Mouse (Mus musculus) C3H10T1/2 (cell line): ENCODE measurements around the gene Olfr1135. TPM values are rescaled to one million over a fixed set of nuclear protein-coding genes. Genes with fewer than 3 reads are reported as not detected.

Experiments
- polyA plus RNA-seq, 2 experiments: library from polyadenylated mRNA; unstranded; fragments of >200 nt; fragmentation: generic; extraction: Trizol; gene quantifications; one replicate each; pipeline ENCODE4 v1.2.1; 2012; ENCODE audit warnings: missing spikeins in 2 of 2

Olfr1135 gene
- not detected for polyA plus RNA-seq

DNA sequence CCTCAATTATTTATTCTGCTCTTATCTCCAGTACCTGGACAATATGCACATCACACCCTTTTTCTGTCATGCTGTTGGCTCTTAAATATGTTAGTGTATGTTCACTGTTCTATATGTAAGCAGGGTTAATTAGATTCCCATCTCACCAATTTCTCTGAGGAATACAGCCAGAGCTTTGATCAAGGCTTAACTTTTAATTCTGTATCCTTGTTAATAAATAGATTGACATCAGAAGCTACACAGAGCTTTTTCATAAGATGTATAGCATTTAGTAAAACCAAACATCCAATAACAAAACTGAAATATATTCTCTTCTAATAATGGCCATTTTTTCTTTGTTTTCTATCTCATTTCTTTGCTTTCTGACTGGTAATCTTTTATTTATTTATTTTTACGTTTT lies at the start of gene Olfr1135:
TSS of gene Olfr1135 (minus strand) at position 101 of the 400 bp plus-strand sequence.

DNA sequence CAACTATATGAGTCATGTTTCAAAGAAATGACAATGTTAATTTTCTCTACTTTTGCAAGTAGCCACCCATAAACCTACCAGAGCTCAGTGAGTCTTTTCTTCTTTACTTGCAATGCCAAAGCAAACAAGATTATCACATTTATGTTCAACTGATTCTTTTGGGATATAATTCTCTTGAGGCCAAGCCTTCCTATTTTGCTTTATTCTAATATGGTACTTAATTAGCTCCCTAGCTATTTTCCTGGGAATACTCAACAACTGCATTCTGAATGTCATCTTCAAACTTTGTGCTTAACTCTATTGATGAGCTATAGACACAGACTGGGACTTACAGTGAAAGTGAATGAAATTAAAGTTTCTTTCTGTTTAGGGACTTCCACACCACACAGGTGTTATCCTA lies 39.6 kb upstream of the Olfr1135 start, which contains the start of gene Olfr1137:
TSS of gene Olfr1137 (minus strand) at position 101 of the 400 bp plus-strand sequence.

DNA sequence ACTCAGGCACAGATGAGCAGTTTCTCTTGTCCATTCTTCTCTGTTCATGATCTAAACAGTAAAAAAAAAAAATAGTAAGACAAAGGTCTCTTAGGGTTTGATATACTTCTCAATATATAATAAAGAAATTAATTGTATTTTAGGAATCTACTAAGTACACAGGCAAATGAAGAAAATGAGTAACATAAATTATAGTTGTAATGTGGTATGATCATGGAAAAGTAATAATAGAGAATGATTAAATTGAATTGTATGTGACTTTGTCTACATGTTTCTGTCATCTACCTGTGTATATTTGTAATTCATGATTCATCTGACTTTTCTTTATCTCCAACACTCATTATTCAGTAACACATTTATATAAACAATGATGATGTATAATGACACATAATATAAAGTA lies 20.4 kb upstream of the Olfr1135 start, which contains the start of gene Olfr1136:
TSS of gene Olfr1136 (minus strand) at position 101 of the 400 bp plus-strand sequence.

DNA sequence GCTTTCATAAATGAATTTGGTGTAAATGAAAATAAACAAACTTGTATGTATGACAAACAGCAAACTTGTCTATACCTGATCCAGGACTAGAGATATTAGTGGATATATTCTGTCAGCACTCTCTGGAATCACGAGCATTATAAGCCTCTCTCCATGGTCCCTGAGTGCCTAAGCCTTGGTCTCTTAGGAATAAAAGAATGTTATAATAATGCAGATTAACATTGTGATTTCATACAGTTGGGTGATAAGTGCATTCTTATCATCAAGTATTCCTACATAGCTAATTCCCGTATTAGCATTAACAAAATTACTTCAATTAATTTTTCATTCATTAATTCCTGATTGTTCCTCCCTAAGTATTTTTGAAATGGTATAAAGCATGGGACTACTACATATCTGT lies 15.1 kb downstream of the Olfr1135 start, which contains the start of gene Olfr1134:
TSS of gene Olfr1134 (minus strand) at position 101 of the 400 bp plus-strand sequence.

DNA sequence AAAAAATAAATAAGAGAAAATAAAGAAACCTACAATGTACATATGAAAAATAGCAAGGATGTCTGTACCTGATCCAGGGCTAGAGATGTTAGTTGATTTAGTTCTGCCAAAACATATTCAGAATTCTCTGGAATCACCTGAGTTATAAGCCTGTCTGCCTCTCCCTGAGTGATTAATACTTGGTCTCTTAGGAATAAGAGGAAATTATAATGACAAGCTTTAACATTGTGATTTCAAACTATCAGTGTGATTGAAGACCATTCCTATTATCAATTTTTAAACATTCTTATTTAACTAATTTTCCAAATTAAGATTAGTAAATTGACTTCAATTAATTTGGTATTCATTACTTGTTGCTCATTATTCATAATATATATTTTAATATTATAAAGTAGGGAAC lies 26.2 kb downstream of the Olfr1135 start, which contains the start of gene Olfr1133:
TSS of gene Olfr1133 (minus strand) at position 101 of the 400 bp plus-strand sequence.

DNA sequence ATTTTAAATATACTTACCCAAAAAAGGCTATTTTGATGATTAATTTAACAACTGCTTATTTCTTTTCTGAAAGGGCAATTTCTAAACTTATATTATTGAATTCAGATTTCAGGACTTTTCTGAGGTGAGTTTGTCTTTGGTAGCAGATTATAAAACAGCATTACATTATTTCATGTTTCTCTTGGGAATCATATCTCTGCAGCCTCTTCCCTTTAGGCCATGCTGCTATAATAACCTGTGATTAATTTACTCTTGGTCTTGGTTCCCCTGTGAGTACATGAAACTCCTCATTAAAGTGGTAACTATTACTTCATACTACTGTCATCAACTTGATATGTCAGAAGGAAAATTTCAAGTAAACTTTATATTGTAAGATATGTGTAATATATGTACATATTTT lies 36.0 kb downstream of the Olfr1135 start, which contains the start of gene Olfr1132:
TSS of gene Olfr1132 (minus strand) at position 101 of the 400 bp plus-strand sequence.

DNA sequence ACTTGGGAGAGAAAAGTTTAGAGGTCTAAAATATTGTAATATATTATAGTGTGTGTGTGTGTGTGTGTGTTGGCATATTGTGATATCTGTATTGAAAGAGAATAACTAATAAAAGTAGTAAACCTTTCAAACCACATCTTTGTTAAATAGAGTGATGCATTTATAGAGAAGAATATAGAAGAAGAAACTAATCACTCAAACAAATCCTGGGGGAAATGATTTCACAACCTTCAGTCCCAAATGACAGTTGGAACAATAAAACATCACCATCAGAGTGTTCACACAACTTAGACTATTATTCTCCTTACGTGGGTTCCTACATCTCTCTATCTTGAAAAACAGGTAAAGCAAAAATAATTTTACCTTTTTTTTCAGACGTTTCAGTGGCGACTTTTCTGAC lies 46.7 kb downstream of the Olfr1135 start, which contains the start of gene Olfr1131:
TSS of gene Olfr1131 (plus strand) at position 301 of the 400 bp plus-strand sequence.

Other genes starting within 250 kb of the Olfr1135 start
- not detected for gene Olfr1124, start 243.4 kb downstream of the Olfr1135 start, polyA plus RNA-seq
- not detected for gene Olfr1126, start 219.7 kb downstream of the Olfr1135 start, polyA plus RNA-seq
- gene Pramel7, start 176.6 kb downstream of the Olfr1135 start, polyA plus RNA-seq = not detected
- gene Pramel6, start 167.1 kb downstream of the Olfr1135 start, polyA plus RNA-seq = not detected
- not detected for gene Olfr153, start 141.9 kb downstream of the Olfr1135 start, polyA plus RNA-seq
- gene Olfr1128, start 128.1 kb downstream of the Olfr1135 start, polyA plus RNA-seq = not detected
- not detected for gene Olfr1129, start 99.8 kb downstream of the Olfr1135 start, polyA plus RNA-seq
- gene Olfr1130, start 67.5 kb downstream of the Olfr1135 start, polyA plus RNA-seq = not detected
- not detected for gene Olfr1131, start 46.6 kb downstream of the Olfr1135 start, polyA plus RNA-seq
- not detected for gene Olfr1132, start 36.1 kb downstream of the Olfr1135 start, polyA plus RNA-seq
- not detected for gene Olfr1133, start 26.3 kb downstream of the Olfr1135 start, polyA plus RNA-seq
- not detected for gene Olfr1134, start 15.2 kb downstream of the Olfr1135 start, polyA plus RNA-seq
- not detected for gene Olfr1136, start 20.3 kb upstream of the Olfr1135 start, polyA plus RNA-seq
- not detected for gene Olfr1137, start 39.5 kb upstream of the Olfr1135 start, polyA plus RNA-seq
- not detected for gene Olfr1138, start 66.3 kb upstream of the Olfr1135 start, polyA plus RNA-seq
- gene Olfr1140, start 70.1 kb upstream of the Olfr1135 start, polyA plus RNA-seq = not detected
- not detected for gene Olfr1141, start 80.3 kb upstream of the Olfr1135 start, polyA plus RNA-seq
- not detected for gene Olfr152, start 105.8 kb upstream of the Olfr1135 start, polyA plus RNA-seq
- not detected for gene Olfr1143, start 126.9 kb upstream of the Olfr1135 start, polyA plus RNA-seq
- gene Olfr1145, start 136.2 kb upstream of the Olfr1135 start, polyA plus RNA-seq = not detected
- not detected for gene Olfr1148, start 156.9 kb upstream of the Olfr1135 start, polyA plus RNA-seq
- gene Olfr1150-ps1, start 170.3 kb upstream of the Olfr1135 start, polyA plus RNA-seq = not detected
- not detected for gene Olfr1151, start 182.2 kb upstream of the Olfr1135 start, polyA plus RNA-seq
- not detected for gene Olfr1152, start 192.8 kb upstream of the Olfr1135 start, polyA plus RNA-seq
- gene Olfr1153, start 221.3 kb upstream of the Olfr1135 start, polyA plus RNA-seq = not detected
- gene Olfr1154, start 231.5 kb upstream of the Olfr1135 start, polyA plus RNA-seq = not detected